Mouse (Mus musculus) embryo, embryonic 9.5 days (tissue): ENCODE data around the gene Csdc2.

Source experiments
- DNase-seq: peaks from one replicate; pipeline ENCODE4 v3.0.0-alpha.2; 2017; ENCODE audit errors: extremely low spot score

Csdc2 gene

GRCm38 (mm10) chr15:81924933-81925332 lies 11.6 kb upstream of the Csdc2 start:
- DNase-seq = no peak

- peak; percentile 97 for DNase-seq
Measured at GRCm38 (mm10) chr15:81925760-81926445, 10.7 kb upstream of the Csdc2 start, which contains the start of gene Polr3h. Gene Polr3h, minus strand, starts transcription at chr15:81926240.

- no peak for DNase-seq
Measured at GRCm38 (mm10) chr15:81926446-81926822, 10.1 kb upstream of the Csdc2 start.

GRCm38 (mm10) chr15:81927741-81928140 lies 8.8 kb upstream of the Csdc2 start:
- no peak for DNase-seq

- DNase-seq = no peak
Measured at GRCm38 (mm10) chr15:81928277-81928676, 8.3 kb upstream of the Csdc2 start.

GRCm38 (mm10) chr15:81932951-81933470 lies 3.5 kb upstream of the Csdc2 start:
- no peak for DNase-seq

- no peak for DNase-seq
Measured at GRCm38 (mm10) chr15:81933986-81934385, 2.6 kb upstream of the Csdc2 start.

GRCm38 (mm10) chr15:81935869-81936637 lies 506 bp upstream of the Csdc2 start:
- DNase-seq = no peak

- no peak for DNase-seq
Measured at GRCm38 (mm10) chr15:81937098-81937972, 776 bp downstream of the Csdc2 start.

GRCm38 (mm10) chr15:81938246-81938645 lies 1.7 kb downstream of the Csdc2 start:
- DNase-seq = peak; percentile 59

GRCm38 (mm10) chr15:81939157-81939715 lies 2.7 kb downstream of the Csdc2 start:
- no peak for DNase-seq

- DNase-seq = no peak
Measured at GRCm38 (mm10) chr15:81939774-81940173, 3.2 kb downstream of the Csdc2 start.

GRCm38 (mm10) chr15:81940219-81940618 lies 3.7 kb downstream of the Csdc2 start:
- DNase-seq = no peak

GRCm38 (mm10) chr15:81941010-81941409 lies 4.5 kb downstream of the Csdc2 start:
- DNase-seq = no peak

- peak; percentile 84 for DNase-seq
Measured at GRCm38 (mm10) chr15:81943176-81943749, 6.7 kb downstream of the Csdc2 start.

- no peak for DNase-seq
Measured at GRCm38 (mm10) chr15:81949076-81949475, 12.5 kb downstream of the Csdc2 start.

- DNase-seq = no peak
Measured at GRCm38 (mm10) chr15:81949476-81950131, 13.0 kb downstream of the Csdc2 start.

GRCm38 (mm10) chr15:81950716-81951115 lies 14.2 kb downstream of the Csdc2 start:
- no peak for DNase-seq

- DNase-seq = no peak
Measured at GRCm38 (mm10) chr15:81951159-81951558, 14.6 kb downstream of the Csdc2 start.

- DNase-seq = no peak
Measured at GRCm38 (mm10) chr15:81952310-81952709, 15.8 kb downstream of the Csdc2 start.

- no peak for DNase-seq
Measured at GRCm38 (mm10) chr15:81954151-81954583, 17.6 kb downstream of the Csdc2 start.
